Mouse (Mus musculus) liver (tissue): ENCODE data around the gene Alb.

Source experiments
- DNase-seq: peaks from one replicate; pipeline ENCODE4 v3.0.0-alpha.2; 2020; ENCODE audit warnings: mixed read lengths

The Alb gene

DNA sequence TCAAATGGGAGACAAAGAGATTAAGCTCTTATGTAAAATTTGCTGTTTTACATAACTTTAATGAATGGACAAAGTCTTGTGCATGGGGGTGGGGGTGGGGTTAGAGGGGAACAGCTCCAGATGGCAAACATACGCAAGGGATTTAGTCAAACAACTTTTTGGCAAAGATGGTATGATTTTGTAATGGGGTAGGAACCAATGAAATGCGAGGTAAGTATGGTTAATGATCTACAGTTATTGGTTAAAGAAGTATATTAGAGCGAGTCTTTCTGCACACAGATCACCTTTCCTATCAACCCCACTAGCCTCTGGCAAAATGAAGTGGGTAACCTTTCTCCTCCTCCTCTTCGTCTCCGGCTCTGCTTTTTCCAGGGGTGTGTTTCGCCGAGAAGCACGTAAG lies at the start of gene Alb:
Gene Alb, plus strand, starts transcription at position 279 of the 400 bp plus-strand sequence.
- DNase-seq = no peak

DNA sequence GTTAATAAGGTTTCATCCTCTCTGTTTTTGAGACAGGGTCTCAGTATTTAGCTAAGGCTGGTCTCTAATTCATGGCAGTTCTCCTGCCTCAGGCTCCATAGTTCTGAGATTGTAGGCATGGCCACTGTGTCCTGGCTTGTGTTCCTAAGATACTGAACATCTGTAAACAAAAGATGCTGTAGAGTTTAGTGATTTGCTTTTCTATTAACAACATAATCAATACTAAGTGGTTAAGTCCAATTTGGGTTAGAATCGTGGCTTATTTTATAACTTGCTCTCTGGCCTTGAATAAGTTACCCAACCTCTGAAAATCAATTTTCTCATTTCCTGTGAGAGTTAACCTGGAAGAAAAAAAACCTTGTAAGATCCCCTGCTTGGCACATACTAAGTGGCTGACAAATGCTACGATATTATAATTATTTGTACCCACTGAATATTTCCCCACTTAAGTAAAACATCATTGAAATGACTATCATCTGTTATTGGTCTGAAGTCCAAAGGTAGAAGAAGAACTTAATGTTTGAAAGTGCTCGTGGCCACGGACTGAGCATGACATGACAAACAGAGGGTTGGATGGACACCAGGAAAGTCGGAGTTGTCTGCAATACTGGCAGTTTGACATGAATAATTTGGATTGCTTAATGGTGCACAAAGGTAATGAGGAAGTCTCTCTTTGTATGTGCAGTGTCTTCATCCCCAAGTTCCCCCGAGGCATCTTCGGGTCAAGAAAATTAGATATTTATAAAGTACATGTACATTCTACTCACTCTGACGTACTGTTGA lies 46.4 kb upstream of the Alb start:
- no peak for DNase-seq

- no peak for DNase-seq
Observed at GRCm38 (mm10) chr5:90414925-90415295, 45.8 kb upstream of the Alb start.

DNA sequence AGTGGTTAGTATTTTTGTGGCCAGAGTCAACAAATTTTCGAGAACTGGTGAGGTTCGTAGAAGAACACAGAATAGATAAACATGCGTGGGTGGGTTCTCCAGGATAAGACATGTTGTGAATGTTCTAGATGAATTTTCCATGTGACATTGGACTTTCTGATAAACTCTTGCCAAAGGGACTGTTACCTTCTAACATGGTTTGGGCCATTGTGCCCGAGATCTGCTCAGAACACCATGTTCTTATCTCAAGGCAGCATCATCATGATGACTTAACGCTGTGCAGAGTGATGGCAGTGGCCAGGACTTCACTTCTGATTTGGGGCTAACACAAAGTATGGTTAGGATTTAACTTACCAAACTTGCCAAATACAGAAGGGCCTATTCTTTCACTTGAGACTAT lies 36.1 kb upstream of the Alb start:
- DNase-seq = no peak

GRCm38 (mm10) chr5:90425191-90425590 lies 35.5 kb upstream of the Alb start:
- no peak for DNase-seq

- peak; percentile 29 for DNase-seq
Observed at GRCm38 (mm10) chr5:90431053-90431452, 29.6 kb upstream of the Alb start.

DNA sequence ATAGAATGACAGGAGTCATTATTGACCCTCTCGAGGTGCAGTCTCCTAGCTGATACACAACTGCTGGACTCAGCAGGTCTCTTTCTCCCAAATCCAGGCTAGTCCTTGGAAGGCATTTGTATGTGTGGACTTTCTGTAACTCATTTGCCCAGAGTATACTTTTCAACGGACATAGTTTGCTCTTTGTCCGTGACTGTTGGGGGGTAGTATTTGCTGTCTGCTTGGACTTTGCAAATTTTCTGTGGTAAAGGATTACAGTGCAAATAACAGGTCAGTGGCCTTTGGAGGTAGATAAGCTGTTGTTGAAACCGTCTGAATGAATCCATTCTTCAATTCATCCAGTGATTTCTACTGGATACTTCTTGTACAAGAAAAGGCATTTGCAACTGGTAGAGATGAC lies 21.5 kb upstream of the Alb start:
- DNase-seq = no peak

GRCm38 (mm10) chr5:90447577-90447976 lies 13.1 kb upstream of the Alb start:
- DNase-seq = peak; percentile 26

- DNase-seq = no peak
Observed at GRCm38 (mm10) chr5:90449961-90450360, 10.7 kb upstream of the Alb start.

DNA sequence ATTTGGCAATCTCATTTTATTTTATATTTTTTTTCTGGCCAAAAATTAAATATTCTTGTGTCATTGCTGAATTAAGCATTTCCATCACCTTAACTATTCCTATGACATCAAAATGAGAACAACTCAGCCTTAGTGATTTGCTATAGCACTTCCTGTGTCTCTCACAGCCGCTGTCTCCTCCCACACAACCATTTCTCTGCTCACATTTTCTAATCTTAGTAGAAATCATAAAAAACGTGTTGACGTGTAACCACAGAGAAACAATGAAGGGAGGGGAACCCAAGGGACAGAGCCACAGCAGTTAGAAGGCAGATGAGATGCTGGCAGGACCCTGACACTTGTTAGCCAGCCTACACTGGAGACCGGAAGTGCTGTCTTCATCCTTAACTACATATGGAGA lies 8.0 kb upstream of the Alb start:
- no peak for DNase-seq

GRCm38 (mm10) chr5:90457241-90457640 lies 3.5 kb upstream of the Alb start:
- no peak for DNase-seq

DNA sequence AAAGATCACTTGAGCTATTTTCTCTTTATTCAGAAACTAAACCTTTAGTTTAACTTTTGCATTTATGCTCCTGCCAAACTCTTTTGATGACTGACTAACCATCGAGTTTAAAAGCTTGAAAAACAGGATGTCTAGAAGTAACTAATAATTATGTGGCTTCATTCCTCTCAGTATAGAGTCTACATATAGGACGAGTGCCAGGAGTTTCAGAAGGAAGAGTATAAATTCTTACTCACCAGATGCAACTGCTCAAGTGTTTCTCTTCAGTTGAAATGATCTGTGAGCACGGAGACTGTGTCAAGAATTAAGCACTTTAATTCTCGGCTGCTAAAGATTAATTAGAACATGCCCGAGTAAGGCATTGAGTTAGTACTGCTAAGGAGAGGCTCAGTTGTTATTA lies 2.0 kb upstream of the Alb start:
- DNase-seq = no peak

DNA sequence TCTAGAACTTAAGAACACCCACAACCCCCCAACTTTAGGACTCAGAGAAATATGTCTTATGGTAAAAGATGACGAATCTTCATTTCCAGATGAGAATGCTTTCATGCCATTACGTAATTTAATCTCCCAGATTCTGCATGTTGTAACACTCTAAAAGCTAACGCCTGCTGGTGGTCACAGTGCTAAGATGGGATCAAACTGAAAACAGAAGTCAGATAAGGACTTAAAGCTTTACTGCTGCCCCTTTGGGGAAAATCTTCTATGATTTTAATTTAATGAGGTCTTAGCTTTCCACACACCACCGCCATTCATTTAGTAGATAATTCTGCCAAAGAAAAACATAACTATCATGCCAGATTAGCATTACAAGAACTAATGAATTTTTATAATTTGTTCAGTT lies 6.1 kb downstream of the Alb start:
- no peak for DNase-seq

GRCm38 (mm10) chr5:90467245-90467644 lies 6.5 kb downstream of the Alb start:
- DNase-seq = no peak

GRCm38 (mm10) chr5:90470836-90471235 lies 10.1 kb downstream of the Alb start:
- no peak for DNase-seq

DNA sequence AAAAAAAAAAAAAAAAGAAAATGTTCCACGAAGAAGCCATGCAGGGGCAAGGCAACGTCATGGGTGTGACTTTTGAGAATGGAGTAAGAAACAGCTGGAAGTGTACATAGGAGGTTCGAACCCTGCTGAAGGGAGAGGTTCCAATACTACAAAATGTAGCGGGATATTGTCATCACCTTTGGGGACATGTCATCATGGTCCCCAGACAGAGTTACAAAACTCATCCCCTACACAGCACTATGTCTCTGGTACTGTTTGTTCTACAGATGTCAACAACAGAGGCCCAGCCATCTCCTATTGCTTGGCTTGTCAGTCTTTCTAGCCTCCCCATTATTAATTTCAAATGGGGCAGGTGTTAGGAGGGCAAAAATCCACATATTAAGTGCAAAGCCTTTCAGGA lies 13.2 kb downstream of the Alb start:
- no peak for DNase-seq

GRCm38 (mm10) chr5:90474369-90474768 lies 13.7 kb downstream of the Alb start:
- DNase-seq = no peak

DNA sequence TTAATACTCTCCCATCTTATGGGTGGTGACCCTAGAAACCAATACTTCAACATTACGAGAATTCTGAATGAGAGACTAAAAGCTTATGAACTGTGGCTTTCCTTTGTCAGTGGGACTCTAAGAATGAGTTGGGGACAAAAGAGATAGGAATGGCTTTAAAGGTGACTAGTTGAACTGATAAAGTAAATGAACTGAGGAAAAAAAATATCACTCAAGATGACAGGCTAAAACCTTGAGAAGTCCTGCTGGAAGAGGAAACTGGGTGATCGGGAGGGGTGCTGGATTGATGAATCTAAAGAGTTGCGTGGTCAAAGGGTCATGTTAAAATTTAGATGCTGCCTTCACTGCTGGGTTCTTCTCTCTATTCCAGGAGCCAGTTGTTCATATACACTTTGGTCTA lies 16.0 kb downstream of the Alb start:
- DNase-seq = no peak

- DNase-seq = no peak
Observed at GRCm38 (mm10) chr5:90477308-90478140, 16.8 kb downstream of the Alb start.

DNA sequence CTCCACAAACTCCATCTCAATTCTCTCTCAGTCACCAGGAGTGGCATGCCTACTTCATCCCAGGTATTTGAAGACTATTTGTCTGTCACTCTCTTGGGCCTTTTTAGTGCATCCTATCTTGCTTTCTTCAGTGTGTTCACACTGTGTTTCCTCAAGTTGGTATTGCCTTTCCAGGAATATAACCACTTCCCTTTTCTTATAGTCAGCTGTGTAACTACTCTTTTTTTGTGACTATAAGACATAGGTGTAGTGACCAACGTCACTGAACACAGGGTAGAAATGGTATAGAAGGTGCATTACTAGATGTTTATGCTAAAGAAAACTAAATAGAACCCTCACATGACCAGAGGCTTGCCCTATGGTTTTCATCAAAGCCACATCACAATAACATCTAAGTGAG lies 18.2 kb downstream of the Alb start:
- DNase-seq = no peak

DNA sequence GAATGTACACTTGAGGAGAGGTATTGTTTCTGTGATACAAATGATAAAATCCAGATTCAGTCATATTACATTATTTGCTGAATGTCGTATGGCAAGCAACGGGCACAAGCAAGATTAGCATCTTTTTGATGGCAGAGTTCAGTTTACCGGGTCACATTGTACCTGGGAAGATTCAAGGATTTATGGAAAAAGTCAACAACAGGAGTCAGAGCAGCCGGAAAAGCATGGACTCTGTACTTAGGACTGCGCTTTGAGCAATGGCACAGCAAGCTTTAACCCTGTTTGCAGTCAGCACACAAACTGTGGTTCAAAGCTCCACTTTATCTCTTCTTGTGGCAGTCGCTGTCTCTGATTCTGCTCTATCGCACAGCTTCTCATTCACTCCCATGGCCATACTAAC lies 24.9 kb downstream of the Alb start:
- no peak for DNase-seq

GRCm38 (mm10) chr5:90488323-90488722 lies 27.6 kb downstream of the Alb start:
- no peak for DNase-seq

- peak; percentile 53 for DNase-seq
Observed at GRCm38 (mm10) chr5:90490518-90490917, 29.8 kb downstream of the Alb start, which contains the start of gene Afp. Gene Afp (plus strand): TSS chr5:90490737.

DNA sequence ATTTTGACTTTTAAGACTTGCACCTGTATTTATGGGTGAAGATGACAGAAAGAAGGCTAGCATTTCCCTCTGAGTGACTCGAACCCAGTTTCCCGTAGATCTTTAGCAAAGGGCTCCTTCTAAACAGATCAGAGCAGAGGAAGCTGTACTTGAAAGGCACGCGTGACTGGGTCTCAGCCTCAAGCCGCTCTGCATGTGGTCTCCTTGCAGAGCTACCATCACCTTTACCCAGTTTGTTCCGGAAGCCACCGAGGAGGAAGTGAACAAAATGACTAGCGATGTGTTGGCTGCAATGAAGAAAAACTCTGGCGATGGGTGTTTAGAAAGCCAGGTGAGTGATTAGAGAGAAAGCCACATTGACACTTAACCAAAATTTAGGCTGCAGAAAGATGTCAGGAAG lies 31.7 kb downstream of the Alb start:
- no peak for DNase-seq
